Mouse (Mus musculus): ENCODE measurements around the gene Ankra2.

Gene Ankra2

GRCm38 (mm10) chr13:98262636-98263457, at the start of gene Ankra2, which contains the start of gene Utp15:
Gene Ankra2 (plus strand): TSS chr13:98263074.
Gene Utp15 (minus strand): TSS chr13:98263041.
- DNase-seq (ENCODE audit: low spot score) = peak; percentile 97

GRCm38 (mm10) chr13:98222848-98223247, 40.0 kb upstream of the Ankra2 start:
- DNase-seq (ENCODE audit: low spot score) = peak; percentile 41

GRCm38 (mm10) chr13:98226225-98226624, 36.6 kb upstream of the Ankra2 start:
- DNase-seq (ENCODE audit: low spot score) = no peak

DNA sequence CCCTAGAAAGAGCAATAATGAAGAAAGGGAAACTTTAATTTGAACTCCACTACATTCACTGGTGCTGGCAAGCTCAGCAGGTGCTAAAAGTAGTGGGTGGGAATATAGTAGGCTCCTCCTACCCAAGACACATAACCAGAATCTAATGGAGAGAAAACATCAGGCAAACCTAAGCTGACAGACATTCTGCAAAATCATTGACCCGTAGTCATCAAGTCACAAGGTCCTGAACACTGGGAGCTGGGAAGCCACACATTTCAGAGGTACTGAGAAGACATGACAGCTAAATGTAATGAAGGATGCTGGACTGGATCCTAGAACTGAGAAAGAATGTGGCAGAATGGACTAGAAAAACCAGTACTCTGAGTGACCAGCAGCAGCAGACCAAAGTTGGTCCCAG, 32.4 kb upstream of the Ankra2 start:
- DNase-seq (ENCODE audit: low spot score) = no peak

GRCm38 (mm10) chr13:98235451-98235850, 27.4 kb upstream of the Ankra2 start:
- DNase-seq (ENCODE audit: low spot score) = no peak

DNA sequence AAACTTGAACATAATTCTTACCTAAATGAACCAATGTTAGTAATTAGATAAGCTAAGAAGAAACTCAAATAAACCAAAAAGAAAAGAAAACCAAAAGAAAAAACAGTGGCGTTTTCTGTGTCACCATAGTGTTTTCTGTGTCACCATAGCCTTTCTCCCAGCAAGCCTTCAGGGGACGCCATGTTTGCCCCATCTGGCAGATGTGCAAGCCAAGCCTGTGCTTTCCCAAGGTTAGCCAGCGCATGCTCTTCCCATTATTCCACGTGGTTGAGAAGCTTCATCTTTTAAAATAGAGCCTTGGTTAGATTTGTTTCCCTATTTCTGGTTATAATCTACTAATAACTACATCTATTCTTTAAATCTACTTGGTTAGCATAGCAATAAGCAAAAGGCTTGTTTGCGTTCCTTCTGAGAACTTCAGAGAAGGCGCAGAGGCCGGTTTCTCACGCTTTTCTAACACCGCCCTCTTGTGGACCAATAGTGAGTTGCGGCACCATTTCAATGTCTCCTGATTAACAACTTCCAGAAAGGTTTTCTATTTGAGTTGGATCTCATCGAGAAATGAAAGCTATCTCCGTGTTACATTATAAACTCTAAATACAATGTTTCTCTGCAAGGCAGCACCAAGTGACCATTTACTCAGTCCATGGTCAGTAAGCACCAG, 22.8 kb upstream of the Ankra2 start:
- DNase-seq (ENCODE audit: low spot score) = peak; percentile 80

GRCm38 (mm10) chr13:98241531-98242282, 21.2 kb upstream of the Ankra2 start:
- no peak for DNase-seq (ENCODE audit: low spot score)

GRCm38 (mm10) chr13:98244571-98245350, 18.1 kb upstream of the Ankra2 start:
- DNase-seq (ENCODE audit: low spot score) = peak; percentile 13

DNA sequence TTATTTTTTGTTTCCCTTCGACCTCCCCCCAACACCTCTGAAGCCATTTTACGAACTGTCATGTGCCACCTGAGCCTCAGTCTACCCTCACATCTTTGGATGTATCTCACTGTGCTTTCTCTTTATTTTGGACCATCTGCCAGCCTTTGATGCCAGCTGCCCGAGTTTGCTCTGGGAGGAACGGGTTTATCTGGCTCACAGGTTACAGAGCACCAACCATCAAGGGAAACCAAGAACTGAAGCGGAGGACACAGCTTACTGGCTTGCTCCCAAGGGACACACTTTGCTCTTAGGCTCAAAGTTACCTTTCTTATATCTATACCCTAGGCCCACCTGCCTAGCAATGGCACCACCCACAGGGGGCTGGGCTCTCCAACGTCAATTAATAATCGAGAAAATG, 17.5 kb upstream of the Ankra2 start:
- DNase-seq (ENCODE audit: low spot score) = no peak

DNA sequence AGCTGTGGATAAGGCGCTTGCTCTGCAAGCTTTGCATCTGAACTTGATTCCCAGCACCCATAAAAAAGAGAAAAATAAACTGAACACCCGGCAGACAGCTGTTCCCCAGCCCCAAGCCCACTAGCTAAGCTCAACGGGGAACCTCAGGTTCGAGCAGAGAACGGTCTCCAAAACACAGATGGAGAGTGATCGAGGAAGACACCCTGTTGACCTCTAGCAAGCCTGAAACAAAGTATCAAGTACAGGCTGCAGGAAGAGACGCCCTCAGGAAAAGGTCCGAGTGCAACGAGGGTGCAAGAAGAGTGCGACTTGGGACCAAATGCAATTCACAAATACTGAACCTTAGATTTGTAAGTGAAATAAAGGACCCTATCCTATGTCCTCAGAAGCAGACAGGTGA, 13.3 kb upstream of the Ankra2 start:
- no peak for DNase-seq (ENCODE audit: low spot score)

GRCm38 (mm10) chr13:98254921-98255320, 8.0 kb upstream of the Ankra2 start:
- DNase-seq (ENCODE audit: low spot score) = no peak

DNA sequence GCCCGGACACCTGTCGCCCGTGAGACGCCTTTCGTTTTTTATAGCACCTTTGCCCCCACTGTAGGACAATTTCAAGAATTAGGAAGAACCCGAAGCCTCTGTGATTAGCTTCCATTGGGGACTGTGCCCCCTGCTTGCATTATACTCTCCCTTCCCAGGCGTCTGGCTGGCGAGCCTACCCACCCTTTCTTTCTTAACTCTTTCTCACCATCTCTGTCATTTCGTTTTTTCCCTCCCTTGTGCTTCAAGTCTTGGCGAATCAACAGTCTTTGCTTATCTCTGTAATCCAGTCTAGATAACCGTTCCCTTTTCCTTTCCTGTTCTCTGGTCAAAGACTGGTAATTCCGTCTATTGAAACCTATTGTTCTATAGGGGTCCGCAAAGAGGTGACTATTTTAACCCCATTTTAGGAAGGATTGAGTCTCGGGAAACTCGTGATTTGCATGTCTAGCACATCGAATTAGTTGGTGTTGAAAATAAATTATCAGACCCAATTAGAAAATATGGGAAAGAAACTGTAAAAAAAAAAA, 649 bp downstream of the Ankra2 start:
- DNase-seq (ENCODE audit: low spot score) = peak; percentile 29

DNA sequence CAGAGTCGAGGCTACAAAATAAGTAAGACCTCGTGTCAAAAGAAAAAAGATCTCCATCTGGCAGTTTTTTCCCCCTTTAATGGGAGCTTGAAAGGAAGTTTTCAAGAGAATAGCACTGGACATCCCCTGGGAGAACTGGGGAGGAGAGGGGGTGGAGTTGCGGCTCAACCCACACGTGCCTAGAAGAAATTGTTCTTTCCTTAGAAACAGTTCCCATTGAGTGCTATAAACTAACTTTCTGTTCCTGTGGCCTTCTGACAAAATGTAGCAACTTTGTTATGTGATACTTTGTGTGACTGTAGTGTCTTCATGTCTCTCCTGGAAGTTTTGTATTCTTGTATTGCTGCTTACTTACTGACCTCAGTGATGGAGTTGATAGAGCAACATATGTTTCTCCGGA, 1.2 kb downstream of the Ankra2 start:
- peak; percentile 29 for DNase-seq (ENCODE audit: low spot score)

DNA sequence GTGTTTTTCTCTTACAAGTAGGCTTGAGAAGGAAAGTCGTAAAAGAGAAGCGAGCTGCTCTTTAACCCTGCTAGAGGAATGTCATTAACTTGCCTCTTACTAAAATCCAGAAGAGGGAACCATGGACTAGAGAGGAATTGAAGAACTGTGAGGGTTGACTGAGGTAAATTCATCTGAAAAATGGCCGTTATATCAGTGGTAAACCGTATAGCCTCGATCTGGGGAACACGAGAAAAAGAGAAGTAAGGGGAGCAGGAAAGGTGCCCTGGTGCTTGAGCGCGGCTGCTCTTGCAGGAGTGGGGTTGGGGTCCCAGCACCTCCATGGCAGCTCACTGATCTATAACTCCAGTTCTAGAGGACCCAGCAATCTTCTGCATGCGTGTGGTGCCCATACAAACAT, 11.1 kb downstream of the Ankra2 start:
- no peak for DNase-seq (ENCODE audit: low spot score)

GRCm38 (mm10) chr13:98275646-98276045, 12.8 kb downstream of the Ankra2 start:
- DNase-seq (ENCODE audit: low spot score) = no peak

DNA sequence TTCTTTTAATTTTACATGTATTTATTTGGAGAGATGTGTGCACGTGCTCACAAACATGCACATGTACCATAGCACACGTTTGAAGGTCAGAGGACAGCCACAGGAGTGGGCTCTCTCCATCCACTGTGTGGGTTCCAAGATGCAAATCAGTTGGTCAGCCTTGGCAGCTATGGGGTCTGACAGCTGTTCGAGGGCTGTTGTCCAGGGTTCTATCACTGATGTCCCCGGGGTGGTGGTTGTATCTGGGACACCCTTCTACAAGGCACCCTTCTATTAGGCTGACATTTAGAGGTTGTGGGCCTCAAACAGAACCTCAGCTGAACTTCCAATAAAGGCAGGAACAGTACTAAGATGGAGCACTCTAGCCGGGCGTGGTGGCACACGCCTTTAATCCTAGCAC, 13.4 kb downstream of the Ankra2 start:
- no peak for DNase-seq (ENCODE audit: low spot score)

- no peak for DNase-seq (ENCODE audit: low spot score)
These were observed 14.6 kb downstream of the Ankra2 start for GRCm38 (mm10) chr13:98277501-98277900.

DNA sequence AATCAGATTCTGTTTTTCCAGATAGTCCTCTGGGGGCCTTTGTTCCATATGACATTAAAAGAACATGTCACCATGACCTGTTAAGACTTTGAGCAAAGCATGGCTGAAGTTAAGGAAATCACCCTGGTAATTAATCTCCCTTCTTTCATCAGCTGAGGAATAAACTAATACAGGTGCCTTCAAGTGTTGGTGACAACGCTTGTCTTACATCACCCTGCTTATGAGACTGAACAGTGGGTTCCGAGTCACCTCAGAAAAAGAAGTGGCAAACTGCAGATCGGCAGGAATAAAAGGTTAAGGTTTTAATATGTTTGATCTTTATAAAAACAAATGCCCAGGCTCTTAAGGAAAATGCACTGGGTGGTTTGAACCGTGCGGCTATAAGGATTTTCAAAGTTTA, 16.8 kb downstream of the Ankra2 start, which contains the start of gene Gm21976:
Gene Gm21976 (plus strand): TSS at position 202 of the 400 bp plus-strand sequence.
- no peak for DNase-seq (ENCODE audit: low spot score)

DNA sequence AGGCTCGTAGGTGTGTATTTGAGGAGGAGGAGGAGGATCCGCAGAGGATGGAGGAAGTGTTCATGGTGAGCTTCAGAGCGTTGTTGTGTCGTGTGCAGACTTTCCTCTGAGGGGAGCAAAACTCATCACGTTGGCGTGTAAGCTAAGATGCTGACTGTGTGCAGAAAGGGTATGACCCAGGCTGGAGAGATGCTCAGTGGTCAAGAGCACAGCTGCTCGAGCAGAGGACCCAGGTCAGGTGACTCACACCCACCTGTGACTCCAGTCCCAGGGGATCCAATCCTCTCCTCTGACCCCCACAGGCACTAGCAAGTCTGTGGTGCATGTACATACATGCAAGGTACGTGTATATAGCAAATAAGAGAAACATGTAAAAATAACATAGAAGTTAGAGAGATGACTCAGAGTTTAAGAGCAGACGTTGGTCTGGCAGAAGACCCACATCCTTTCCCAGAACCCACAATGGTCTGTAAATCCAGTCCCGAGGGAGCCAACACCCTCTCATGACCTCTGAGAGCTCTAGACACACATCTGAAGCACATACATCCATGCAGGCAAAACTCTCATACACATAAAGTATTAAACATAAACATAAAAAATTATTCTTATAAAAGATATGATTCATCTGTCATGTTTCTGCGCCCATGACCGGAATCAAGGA, 18.2 kb downstream of the Ankra2 start:
- no peak for DNase-seq (ENCODE audit: low spot score)

GRCm38 (mm10) chr13:98290719-98291118, 27.8 kb downstream of the Ankra2 start:
- peak; percentile 26 for DNase-seq (ENCODE audit: low spot score)

- no peak for DNase-seq (ENCODE audit: low spot score)
These were observed 28.8 kb downstream of the Ankra2 start for GRCm38 (mm10) chr13:98291712-98292111.

Measured in adipocyte (in vitro differentiated cells).